Mouse (Mus musculus): Measurements from ENCODE around the gene Ccdc15.
"Not testable (repeated sequence)": the region's sequence is repeated elsewhere in the genome, so short reads cannot be mapped to it uniquely, and the experiment has no call there.

The Ccdc15 gene

GRCm38 (mm10) chr9:37351266-37351665 is 3.0 kb upstream of the Ccdc15 start:
- no peak for ATAC-seq (ENCODE audit: low TSS enrichment)

GRCm38 (mm10) chr9:37349050-37349449 is 818 bp upstream of the Ccdc15 start:
- ATAC-seq (ENCODE audit: low TSS enrichment) = no peak

GRCm38 (mm10) chr9:37347184-37347987 is 846 bp downstream of the Ccdc15 start:
- ATAC-seq (ENCODE audit: low TSS enrichment) = peak; percentile 1; the same call in 1 of the 2 replicates

DNA sequence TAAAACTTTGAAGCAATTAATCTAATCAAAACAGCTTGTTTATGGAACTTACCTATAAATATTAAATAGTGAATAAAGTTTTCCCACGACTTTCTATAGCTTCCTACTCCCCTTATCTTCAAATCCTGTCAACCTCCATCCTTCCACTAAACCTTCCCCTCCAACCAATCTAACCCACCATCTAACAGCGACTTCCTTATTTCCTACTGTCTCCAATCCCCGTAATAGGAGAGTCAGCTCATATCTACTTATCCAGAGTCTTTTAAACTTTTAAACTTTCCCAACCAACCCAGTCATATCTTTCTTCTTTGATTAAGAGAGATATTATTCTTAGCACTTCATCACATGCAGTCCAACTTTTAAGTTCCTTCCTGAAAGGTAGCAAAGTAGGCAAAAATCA is 2.8 kb downstream of the Ccdc15 start:
- no peak for ATAC-seq (ENCODE audit: low TSS enrichment)

DNA sequence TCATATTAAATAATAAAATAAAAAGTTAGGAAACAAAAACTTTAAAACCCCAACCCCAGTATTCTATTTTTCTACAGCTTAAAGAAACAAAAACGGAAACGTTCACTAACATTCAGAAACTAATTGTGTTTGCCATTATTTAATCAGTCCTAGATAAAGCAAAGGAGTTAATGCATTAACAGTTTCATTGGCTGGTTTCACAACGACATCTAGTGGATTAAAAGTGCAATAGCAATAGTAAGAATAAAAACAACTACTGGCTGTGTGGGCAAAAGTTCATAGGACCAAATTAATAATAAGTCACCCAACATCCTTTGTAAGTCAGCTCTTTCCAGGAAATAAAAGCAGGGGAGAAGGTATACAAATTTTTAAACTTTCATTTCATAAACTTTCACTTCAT is 18.8 kb downstream of the Ccdc15 start:
- no peak for ATAC-seq (ENCODE audit: low TSS enrichment)

DNA sequence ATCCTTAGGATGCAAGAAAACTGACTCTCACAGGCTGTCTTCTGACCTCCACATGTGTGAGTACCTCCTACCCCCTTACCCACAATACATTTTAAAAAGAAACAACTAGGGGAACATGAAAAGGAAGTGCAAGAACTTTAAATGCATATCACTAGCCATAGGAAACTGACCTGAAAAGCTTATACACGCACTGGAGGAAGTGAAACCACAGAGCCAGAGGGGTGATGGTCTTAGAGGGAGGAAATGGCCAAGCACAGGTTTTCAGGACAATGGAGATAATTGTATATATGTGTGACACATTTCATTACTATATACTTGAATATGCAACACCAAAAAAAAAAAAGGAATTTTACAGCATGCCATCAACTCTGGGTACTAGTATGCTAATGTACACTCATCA is 46.5 kb downstream of the Ccdc15 start:
- no peak for ATAC-seq (ENCODE audit: low TSS enrichment)

DNA sequence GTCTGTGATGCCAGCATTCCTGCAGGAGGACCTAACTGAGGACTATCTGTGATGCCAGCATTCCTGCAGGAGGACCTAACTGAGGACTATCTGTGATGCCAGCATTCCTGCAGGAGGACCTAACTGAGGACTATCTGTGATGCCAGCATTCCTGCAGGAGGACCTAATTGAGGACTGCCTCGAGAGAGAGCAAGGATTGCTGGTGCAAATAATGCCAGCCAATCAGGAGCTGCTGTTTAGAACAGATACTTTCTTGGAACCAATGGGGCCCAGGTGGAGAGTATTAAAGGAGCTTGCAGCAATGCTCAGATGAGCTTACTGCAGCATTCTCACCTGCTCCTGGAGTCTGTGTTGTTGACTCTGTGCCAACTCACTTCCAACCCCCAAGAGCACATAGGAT is 47.7 kb downstream of the Ccdc15 start:
- ATAC-seq (ENCODE audit: low TSS enrichment) = not testable (repeated sequence)

- no peak for ATAC-seq (ENCODE audit: low TSS enrichment)
These were observed 52.6 kb downstream of the Ccdc15 start for GRCm38 (mm10) chr9:37295586-37295985.

- no peak for ATAC-seq (ENCODE audit: low TSS enrichment)
These were observed 81.6 kb downstream of the Ccdc15 start for GRCm38 (mm10) chr9:37266622-37267021.

DNA sequence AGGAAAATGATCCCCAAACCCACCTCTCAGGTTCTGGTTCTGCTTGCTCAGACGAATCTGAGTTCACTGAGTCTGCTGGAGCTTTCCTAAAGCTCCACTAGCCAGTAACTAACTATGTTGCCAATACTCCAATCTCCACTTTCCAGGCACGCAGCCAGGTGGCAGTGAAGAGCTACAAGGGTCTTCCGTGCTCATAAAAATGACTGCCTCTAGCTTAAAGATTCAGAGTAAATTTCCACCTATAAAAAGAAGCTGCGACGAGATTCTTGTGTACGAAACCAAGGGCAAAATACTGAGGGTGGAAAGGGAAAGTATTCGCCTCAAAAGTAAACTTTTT is 92.4 kb downstream of the Ccdc15 start:
- peak; percentile 48 for ATAC-seq (ENCODE audit: low TSS enrichment)

- peak; percentile 97 for ATAC-seq (ENCODE audit: low TSS enrichment)
These were observed 92.9 kb downstream of the Ccdc15 start, which contains the start of gene Slc37a2 for GRCm38 (mm10) chr9:37255149-37255888. Gene Slc37a2, minus strand, starts transcription at chr9:37255738.

DNA sequence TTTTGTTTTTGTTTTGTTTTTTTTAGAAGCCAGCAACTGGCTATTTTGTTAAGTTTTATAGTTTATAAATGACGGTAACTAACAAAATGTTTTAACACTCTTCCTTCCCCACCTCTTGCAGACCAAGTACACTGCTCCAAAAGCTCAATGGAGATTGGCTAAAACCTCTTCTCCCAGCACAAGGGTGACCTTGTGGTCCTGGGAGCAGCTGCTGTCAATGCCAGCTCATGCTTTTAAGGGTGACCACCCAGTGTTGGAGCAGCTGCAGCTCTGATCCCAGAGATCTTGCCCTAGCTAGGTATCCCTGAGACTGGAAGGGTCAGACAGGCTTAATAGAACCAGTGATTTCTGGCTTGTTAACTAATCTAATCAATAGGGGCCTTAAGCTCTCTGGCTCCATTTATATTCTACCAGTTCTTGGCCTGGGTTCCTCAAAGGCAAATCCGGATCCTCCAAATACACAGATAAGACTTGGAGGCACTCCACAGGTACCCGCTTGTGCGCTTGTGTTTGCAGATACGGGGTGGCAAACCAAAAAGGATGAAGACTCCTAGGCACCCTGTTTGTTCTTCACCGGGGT is 93.6 kb downstream of the Ccdc15 start:
- ATAC-seq (ENCODE audit: low TSS enrichment) = no peak

DNA sequence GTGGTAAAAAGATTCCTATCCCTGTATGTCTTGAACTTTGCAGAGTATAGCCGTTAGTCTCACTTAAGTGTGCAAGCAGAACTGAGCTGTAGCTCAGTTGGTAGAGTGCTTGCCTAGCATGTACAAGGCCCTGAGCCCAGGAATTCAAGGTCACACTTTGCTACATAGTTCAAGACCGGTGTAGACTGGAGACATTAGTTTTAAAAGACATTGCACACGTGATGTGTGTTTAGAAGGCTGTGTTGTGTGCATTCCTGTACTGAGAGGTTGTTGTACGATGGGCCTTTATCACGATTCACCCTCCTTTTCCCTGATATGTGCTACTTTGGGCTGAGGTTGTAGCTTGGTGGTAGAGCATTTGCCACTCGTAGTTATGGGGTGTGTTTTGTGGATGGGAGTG is 97.6 kb downstream of the Ccdc15 start:
- no peak for ATAC-seq (ENCODE audit: low TSS enrichment)

GRCm38 (mm10) chr9:37249976-37250375 is 98.3 kb downstream of the Ccdc15 start:
- no peak for ATAC-seq (ENCODE audit: low TSS enrichment)

GRCm38 (mm10) chr9:37248381-37248906 is 99.8 kb downstream of the Ccdc15 start:
- ATAC-seq (ENCODE audit: low TSS enrichment) = peak; percentile 76; the same call in 1 of the 2 replicates

- no peak for ATAC-seq (ENCODE audit: low TSS enrichment)
These were observed 100.8 kb downstream of the Ccdc15 start for GRCm38 (mm10) chr9:37247429-37247828.

- ATAC-seq (ENCODE audit: low TSS enrichment) = no peak
These were observed 102.4 kb downstream of the Ccdc15 start for GRCm38 (mm10) chr9:37245810-37246209.

DNA sequence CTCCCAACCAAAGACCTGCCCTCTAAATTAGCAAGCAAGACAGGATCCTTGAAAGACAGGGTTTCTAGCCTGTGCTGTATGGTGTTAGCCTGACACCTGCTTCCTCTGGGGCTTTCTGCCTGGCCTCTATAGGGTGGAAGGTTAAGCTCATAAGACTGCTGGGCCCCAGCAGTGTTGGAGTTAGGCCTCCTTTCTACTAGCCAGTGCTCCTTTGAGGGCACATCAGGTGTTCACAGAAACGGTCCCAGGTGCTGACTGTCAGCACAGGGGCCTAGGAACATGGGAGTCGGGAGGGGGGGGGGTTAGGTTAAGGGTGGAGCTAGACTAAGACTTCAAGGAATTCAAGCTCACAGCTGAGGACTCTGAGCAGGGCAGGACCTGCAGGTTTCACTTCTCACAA is 102.8 kb downstream of the Ccdc15 start:
- ATAC-seq (ENCODE audit: low TSS enrichment) = no peak

- no peak for ATAC-seq (ENCODE audit: low TSS enrichment)
These were observed 103.6 kb downstream of the Ccdc15 start for GRCm38 (mm10) chr9:37244600-37244999.

GRCm38 (mm10) chr9:37242764-37243163 is 105.5 kb downstream of the Ccdc15 start:
- no peak for ATAC-seq (ENCODE audit: low TSS enrichment)

GRCm38 (mm10) chr9:37235951-37236737 is 112.1 kb downstream of the Ccdc15 start:
- no peak for ATAC-seq (ENCODE audit: low TSS enrichment)

Data from frontal cortex, adult (tissue).